Mouse (Mus musculus): ENCODE results near the gene Gpr62.

DNA sequence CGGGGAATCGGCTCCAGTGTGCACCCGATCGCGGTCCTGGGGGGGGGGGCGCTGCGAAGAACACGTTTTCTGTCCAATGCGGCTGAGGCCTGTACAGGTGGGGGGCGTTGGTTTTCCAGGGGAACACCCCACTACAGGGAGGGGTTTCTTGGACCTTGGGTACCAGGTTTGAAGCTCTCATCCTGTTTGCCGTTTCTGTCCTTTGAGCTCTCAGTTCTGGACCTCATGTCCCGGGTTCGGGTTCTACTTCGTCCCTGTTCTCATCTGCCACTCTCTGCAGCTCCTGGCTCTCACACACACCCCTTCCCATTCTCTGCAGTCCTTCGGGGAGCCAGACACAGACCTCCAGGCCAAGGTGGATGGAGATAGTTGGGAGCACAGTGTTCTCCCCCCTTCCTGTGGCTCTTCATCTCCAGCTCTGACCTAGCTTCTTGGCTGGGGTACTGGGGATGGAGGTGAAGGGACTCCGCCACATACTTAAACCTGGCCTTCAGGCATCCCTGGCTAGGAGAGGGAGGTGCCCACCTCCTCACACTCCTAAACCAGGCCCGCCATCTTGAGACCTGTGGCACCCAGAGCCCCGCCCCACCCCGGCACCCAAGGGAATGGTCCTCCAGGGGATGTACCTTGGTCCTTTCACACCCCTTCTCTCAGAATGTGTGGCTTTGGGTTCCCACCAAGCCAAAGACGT lies 11.5 kb downstream of the Gpr62 start:
- no peak for TF ChIP-seq POLR2A (IDR thresholded peaks at IDR 0.05; ENCODE audit: control insufficient read depth, low read depth, low read length)
- TF ChIP-seq CTCF (IDR thresholded peaks at IDR 0.05; ENCODE audit: control insufficient read depth, insufficient read depth, insufficient replicate concordance, low read depth, low read length), result no peak
